Mouse (Mus musculus) lung, embryonic 16.5 days (tissue): ENCODE data around the gene Stoml2. TPM values are rescaled to one million over a fixed set of nuclear protein-coding genes. Genes with fewer than 3 reads are reported as not detected.

Experiments used
- ATAC-seq: fragments of 200-750 bp; cut with Nextera tagmentation; 2 replicates; pipeline ENCODE4 v1.8.0; 2017; ENCODE audit warnings: low read depth, mild to moderate bottlenecking, moderate library complexity
- H3K27ac ChIP-seq: fragments of 300-500 bp; sonication (generic); 2 replicates; pipeline ENCODE4 v1.5.1; 2014; ENCODE audit warnings: mild to moderate bottlenecking, control low read depth, low read length
- H3K27me3 ChIP-seq: fragments of 300-500 bp; sonication (generic); 2 replicates; pipeline ENCODE4 v1.6.1; 2014; ENCODE audit warnings: low read depth, low read length, mixed read lengths; ENCODE audit not compliant: control insufficient read depth, insufficient read depth
- H3K36me3 ChIP-seq: fragments of 300-500 bp; sonication (generic); 2 replicates; pipeline ENCODE4 v1.6.1; 2014; ENCODE audit warnings: low read length; ENCODE audit not compliant: control insufficient read depth, insufficient read depth
- H3K4me1 ChIP-seq: fragments of 300-500 bp; sonication (generic); replicated peaks from 2 replicates; pipeline ENCODE4 v1.6.1; 2014; ENCODE audit warnings: low read length, mixed read lengths; ENCODE audit not compliant: control insufficient read depth, insufficient read depth
- H3K4me2 ChIP-seq: fragments of 300-500 bp; sonication (generic); 2 replicates; pipeline ENCODE4 v1.6.1; 2014; ENCODE audit warnings: low read depth, low read length, control low read depth
- H3K4me3 ChIP-seq: fragments of 300-500 bp; sonication (generic); 2 replicates; pipeline ENCODE4 v1.5.1; 2014; ENCODE audit warnings: mild to moderate bottlenecking, low read length, control low read depth
- H3K9ac ChIP-seq: fragments of 300-500 bp; sonication (generic); 2 replicates; pipeline ENCODE4 v1.6.1; 2014; ENCODE audit warnings: low read length, control low read depth
- H3K9me3 ChIP-seq: fragments of 300-500 bp; sonication (generic); 2 replicates; pipeline ENCODE4 v1.6.1; 2016; ENCODE audit warnings: low read length; ENCODE audit not compliant: control insufficient read depth
- WGBS: fragments of 180-500 bp; shearing (Covaris S2); extraction: QIAGEN DNeasy Blood & Tissue Kit; methylation state at CpG from one replicate; pipeline ENCODE4 v1.1.7; 2014; 5-methylcytosine and 5-hydroxymethylcytosine counted together
- polyA plus RNA-seq: library from polyadenylated mRNA; unstranded; fragments of >200 nt; fragmentation: Nextera tagmentation; extraction: Ambion mirVana; gene quantifications from 2 replicates; pipeline ENCODE4 v1.2.1, GENCODE M21; 2015

Gene Stoml2
- polyA plus RNA-seq, 1 experiment from 2014 or later, result 286 TPM

GRCm38 (mm10) chr4:43057654-43058053, 26.1 kb upstream of the Stoml2 start:
- Histone ChIP-seq H3K4me2 (no peak overlapping the region), H3K27me3 (peaks cover 13% of the 10 kb centered on the region), H3K9me3 (no peaks in the 10 kb centered on the region), H3K4me1 (peaks cover 7% of the 10 kb centered on the region; the same call in 1 of the 2 replicates), H3K36me3 (no peaks in the 10 kb centered on the region), H3K9ac (no peak overlapping the region), H3K4me3 (no peak overlapping the region), H3K27ac (no peak overlapping the region)
- WGBS, result 82% methylated on average over 5 of the region's 5 CpGs
- ATAC-seq, result no peak

- Histone ChIP-seq H3K27me3 (no peaks in the 10 kb centered on the region), H3K9ac (no peak overlapping the region), H3K27ac (no peak overlapping the region), H3K4me2 (no peak overlapping the region), H3K9me3 (no peaks in the 10 kb centered on the region), H3K4me1 (no peaks in the 10 kb centered on the region), H3K4me3 (no peak overlapping the region), H3K36me3 (no peaks in the 10 kb centered on the region)
- 0 out of 2 replicates have a peak, but pooled peaks have one; percentile 28 for ATAC-seq
- 12% methylated on average over 4 of the region's 4 CpGs for WGBS
These were observed 21.1 kb upstream of the Stoml2 start for GRCm38 (mm10) chr4:43052627-43053026.

DNA sequence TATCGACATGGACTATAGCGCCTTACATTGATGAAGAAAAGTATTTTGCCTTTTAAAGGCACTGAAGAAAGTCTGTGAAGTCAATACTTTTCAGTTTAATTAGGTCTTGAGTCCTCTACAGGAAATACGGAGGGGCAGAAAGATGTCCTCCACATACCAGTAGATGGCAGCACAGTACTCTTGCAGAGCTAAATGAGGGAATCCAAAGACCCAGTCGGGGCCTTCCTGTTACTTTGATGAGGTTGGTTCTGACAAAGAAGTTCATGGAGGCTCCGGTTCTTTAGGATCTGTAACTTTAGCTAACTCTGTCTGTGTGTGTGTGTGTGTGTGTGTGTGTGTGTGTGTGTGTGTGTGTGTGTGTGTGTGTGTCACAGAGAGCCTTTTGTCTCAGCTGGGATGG, 15.7 kb upstream of the Stoml2 start:
- no peaks in the 10 kb centered on the region for H3K36me3 ChIP-seq
- H3K4me3 ChIP-seq, result no peak overlapping the region
- 6% methylated on average over 5 of the region's 5 CpGs for WGBS
- H3K9ac ChIP-seq, result no peak overlapping the region
- no peak overlapping the region for H3K4me2 ChIP-seq
- H3K4me1 ChIP-seq, result peaks cover 18% of the 10 kb centered on the region
- H3K27me3 ChIP-seq, result no peaks in the 10 kb centered on the region
- ATAC-seq, result no peak
- no peaks in the 10 kb centered on the region for H3K9me3 ChIP-seq
- no peak overlapping the region for H3K27ac ChIP-seq

DNA sequence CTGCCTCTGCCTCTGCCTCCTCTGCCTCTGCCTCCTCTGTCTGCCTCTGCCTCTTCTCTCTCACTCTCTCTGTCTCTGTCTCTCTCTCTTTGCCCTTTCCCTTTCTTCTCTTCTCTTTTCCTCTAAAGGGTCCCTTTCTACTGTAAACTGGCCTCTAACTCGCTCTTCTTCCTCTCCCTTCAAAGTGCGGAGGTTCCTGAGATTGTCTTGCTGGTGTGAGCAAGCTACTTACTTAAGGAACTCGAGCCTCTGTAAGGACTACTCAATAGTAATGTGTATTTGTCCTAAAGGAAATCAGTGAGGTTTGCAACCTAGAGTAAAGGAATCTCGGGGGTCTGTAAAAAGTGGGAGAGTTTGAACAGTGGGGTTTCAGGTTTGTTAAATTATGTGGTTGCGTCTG, 15.1 kb upstream of the Stoml2 start:
- Histone ChIP-seq H3K4me1 (peaks cover 18% of the 10 kb centered on the region), H3K4me2 (peak overlapping the region; percentile 59), H3K27ac (no peak overlapping the region), H3K9me3 (no peaks in the 10 kb centered on the region), H3K36me3 (no peaks in the 10 kb centered on the region), H3K27me3 (no peaks in the 10 kb centered on the region), H3K4me3 (no peak overlapping the region), H3K9ac (no peak overlapping the region)
- WGBS, result 48% methylated on average over 5 of the region's 5 CpGs
- no peak for ATAC-seq

DNA sequence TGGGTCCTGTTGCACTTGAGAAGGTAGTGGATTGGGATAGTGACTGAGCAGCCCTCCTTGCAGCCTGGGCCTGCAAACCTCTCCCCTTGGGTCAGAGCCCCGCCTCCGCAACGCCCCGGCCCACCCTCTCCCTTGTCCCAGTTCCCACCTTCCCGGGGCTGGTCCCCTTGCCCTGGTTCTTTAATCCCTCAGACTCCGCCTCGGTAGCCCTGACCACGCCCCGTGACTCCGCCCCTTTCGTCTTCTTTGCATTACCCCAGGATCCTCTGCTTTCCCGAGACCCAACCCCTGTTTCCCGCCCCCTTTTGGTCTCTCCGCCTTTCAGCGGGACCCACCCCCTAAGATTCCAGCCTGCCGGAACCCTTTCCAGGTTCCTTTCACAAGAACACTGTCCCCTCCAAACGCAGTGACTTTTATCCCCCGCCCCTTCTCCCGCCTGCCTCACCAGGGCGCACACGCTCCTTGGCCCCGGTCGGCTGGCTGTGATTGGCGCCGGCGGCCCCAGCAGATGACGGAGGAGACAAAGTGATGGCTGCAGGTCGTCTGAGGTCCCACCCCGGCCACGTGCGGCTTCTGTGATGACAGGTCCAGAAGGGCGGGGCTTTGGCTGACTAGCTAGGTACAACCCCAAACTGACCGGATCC, 14.3 kb upstream of the Stoml2 start, which contains the start of gene Fam214b:
Gene Fam214b, minus strand, starts transcription at position 562 of the 644 bp plus-strand sequence.
- Histone ChIP-seq H3K27ac (peak within 1 kb of the TSS; percentile 81), H3K4me2 (peak within 1 kb of the TSS; percentile 59), H3K36me3 (no peaks in the 10 kb centered on the region), H3K9me3 (no peaks in the 10 kb centered on the region), H3K4me1 (peaks cover 18% of the 10 kb centered on the region), H3K4me3 (peak within 1 kb of the TSS; percentile 70), H3K9ac (peak within 1 kb of the TSS; percentile 66), H3K27me3 (no peaks in the 10 kb centered on the region)
- peak; percentile 95 for ATAC-seq
- WGBS, result 0% methylated on average over 33 of the region's 33 CpGs

- H3K4me1 ChIP-seq, result peaks cover 18% of the 10 kb centered on the region
- peak; percentile 1; the same call in 1 of the 2 replicates for ATAC-seq
- H3K27ac ChIP-seq, result peak overlapping the region; percentile 81; the same call in 1 of the 2 replicates
- WGBS, result 4% methylated on average over 13 of the region's 13 CpGs
- no peaks in the 10 kb centered on the region for H3K36me3 ChIP-seq
- no peaks in the 10 kb centered on the region for H3K27me3 ChIP-seq
- peak overlapping the region; percentile 70 for H3K4me3 ChIP-seq
- H3K9ac ChIP-seq, result peak overlapping the region; percentile 36
- H3K4me2 ChIP-seq, result peak overlapping the region; percentile 59
- no peaks in the 10 kb centered on the region for H3K9me3 ChIP-seq
These were observed 13.8 kb upstream of the Stoml2 start for GRCm38 (mm10) chr4:43045285-43045658.

- Histone ChIP-seq H3K4me3 (peak overlapping the region; percentile 70), H3K4me1 (peaks cover 18% of the 10 kb centered on the region), H3K4me2 (peak overlapping the region; percentile 59), H3K9ac (peak overlapping the region; percentile 36), H3K9me3 (no peaks in the 10 kb centered on the region), H3K27me3 (no peaks in the 10 kb centered on the region), H3K36me3 (no peaks in the 10 kb centered on the region), H3K27ac (peak overlapping the region; percentile 81)
- 25% methylated on average over 4 of the region's 4 CpGs for WGBS
- ATAC-seq, result no peak
These were observed 13.2 kb upstream of the Stoml2 start for GRCm38 (mm10) chr4:43044673-43045072.

DNA sequence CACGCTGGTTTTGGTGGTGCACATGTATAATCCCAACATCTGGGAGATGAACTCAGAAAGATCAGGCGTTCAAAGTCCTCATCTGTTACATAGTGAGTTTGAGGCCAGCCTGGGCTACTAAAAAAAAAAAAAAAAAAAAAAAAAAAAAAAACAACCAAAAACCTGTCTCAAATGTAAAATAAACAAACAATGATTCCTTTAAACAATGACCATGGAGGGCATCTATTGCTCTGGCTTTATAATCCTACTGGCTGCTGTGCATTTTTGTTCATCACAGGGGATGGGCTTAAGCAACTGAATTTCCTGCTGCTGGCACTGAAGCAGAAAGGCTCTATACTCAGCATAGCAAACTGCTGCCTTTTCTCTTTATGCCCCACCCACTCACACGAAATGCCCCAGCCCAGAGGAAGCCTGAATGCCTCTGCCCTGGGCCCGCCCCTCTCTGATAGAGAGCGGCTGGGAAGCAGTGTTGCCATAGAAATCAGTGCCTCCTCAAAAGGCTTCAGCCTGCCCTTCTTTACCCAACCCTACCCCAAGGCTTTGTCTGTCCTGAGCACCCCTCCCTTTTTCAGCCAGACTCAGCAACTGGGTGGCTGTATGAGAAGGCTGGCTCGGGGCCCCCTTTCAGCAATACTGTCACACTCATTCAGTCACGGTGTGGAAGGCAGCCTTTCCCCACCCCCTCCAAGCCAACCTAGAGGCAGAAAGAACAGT, 12.3 kb upstream of the Stoml2 start:
- H3K36me3 ChIP-seq, result no peaks in the 10 kb centered on the region
- ATAC-seq, result peak; percentile 27
- H3K9me3 ChIP-seq, result no peaks in the 10 kb centered on the region
- WGBS, result 14% methylated on average over 7 of the region's 7 CpGs
- peaks cover 23% of the 10 kb centered on the region for H3K4me1 ChIP-seq
- H3K27me3 ChIP-seq, result no peaks in the 10 kb centered on the region
- H3K4me3 ChIP-seq, result peak overlapping the region; percentile 23; the same call in 1 of the 2 replicates
- H3K4me2 ChIP-seq, result peak overlapping the region; percentile 59
- H3K27ac ChIP-seq, result peak overlapping the region; percentile 81
- peak overlapping the region; percentile 30; the same call in 1 of the 2 replicates for H3K9ac ChIP-seq

GRCm38 (mm10) chr4:43040881-43041547, 9.5 kb upstream of the Stoml2 start:
- Histone ChIP-seq H3K9me3 (no peaks in the 10 kb centered on the region), H3K36me3 (peaks cover 5% of the 10 kb centered on the region; the same call in 1 of the 2 replicates), H3K4me1 (peaks cover 25% of the 10 kb centered on the region), H3K4me3 (no peak overlapping the region), H3K27me3 (no peaks in the 10 kb centered on the region), H3K9ac (no peak overlapping the region), H3K4me2 (no peak overlapping the region), H3K27ac (peak overlapping the region; percentile 2; the same call in 1 of the 2 replicates)
- WGBS, result 61% methylated on average over 9 of the region's 9 CpGs
- no peak for ATAC-seq
